Mouse (Mus musculus) spleen, embryonic (tissue): ENCODE data around the gene Bmper.

Source experiments
- CTCF ChIA-PET: fragments of 350-600 bp; sonication (Branson Sonifier 250); formaldehyde crosslinking; loops from one replicate; lab custom pipeline; 2022; lab: Charles Lee

Gene Bmper

GRCm38 (mm10) chr9:23374789-23375460 is 152.0 kb downstream of the Bmper start:
- CTCF ChIA-PET: no interaction called here

- CTCF ChIA-PET: no interaction called here
Observed at GRCm38 (mm10) chr9:23377831-23378730, 155.2 kb downstream of the Bmper start.

GRCm38 (mm10) chr9:23378731-23379170 is 155.9 kb downstream of the Bmper start:
- CTCF ChIA-PET: no interaction called here

- CTCF ChIA-PET: no interaction called here
Observed at GRCm38 (mm10) chr9:23380171-23380835, 157.4 kb downstream of the Bmper start.

GRCm38 (mm10) chr9:23383291-23383690 is 160.4 kb downstream of the Bmper start:
- CTCF ChIA-PET: no interaction called here

- CTCF ChIA-PET: no interaction called here
Observed at GRCm38 (mm10) chr9:23383837-23384236, 161.0 kb downstream of the Bmper start.

GRCm38 (mm10) chr9:23384880-23385279 is 162.0 kb downstream of the Bmper start:
- CTCF ChIA-PET: no interaction called here

GRCm38 (mm10) chr9:23386201-23386600 is 163.3 kb downstream of the Bmper start:
- CTCF ChIA-PET: no interaction called here

GRCm38 (mm10) chr9:23390118-23390517 is 167.2 kb downstream of the Bmper start:
- CTCF ChIA-PET: no interaction called here

- CTCF ChIA-PET: no interaction called here
Observed at GRCm38 (mm10) chr9:23394652-23395317, 171.9 kb downstream of the Bmper start.

GRCm38 (mm10) chr9:23396186-23396585 is 173.3 kb downstream of the Bmper start:
- CTCF ChIA-PET: no interaction called here

GRCm38 (mm10) chr9:23397876-23398275 is 175.0 kb downstream of the Bmper start:
- CTCF ChIA-PET: no interaction called here

GRCm38 (mm10) chr9:23399638-23400284 is 176.9 kb downstream of the Bmper start:
- CTCF ChIA-PET: no interaction called here

GRCm38 (mm10) chr9:23407416-23407815 is 184.5 kb downstream of the Bmper start:
- CTCF ChIA-PET: no interaction called here

GRCm38 (mm10) chr9:23407935-23408781 is 185.3 kb downstream of the Bmper start:
- CTCF ChIA-PET: no interaction called here

- CTCF ChIA-PET: no interaction called here
Observed at GRCm38 (mm10) chr9:23410567-23410966, 187.7 kb downstream of the Bmper start.

GRCm38 (mm10) chr9:23412956-23413355 is 190.1 kb downstream of the Bmper start:
- CTCF ChIA-PET: no interaction called here

GRCm38 (mm10) chr9:23419107-23419506 is 196.2 kb downstream of the Bmper start:
- CTCF ChIA-PET: no interaction called here

GRCm38 (mm10) chr9:23423748-23424147 is 200.9 kb downstream of the Bmper start:
- CTCF ChIA-PET: no interaction called here

GRCm38 (mm10) chr9:23432631-23433030 is 209.8 kb downstream of the Bmper start:
- CTCF ChIA-PET: no interaction called here
